Comparison of ENCODE assay signal across 21 mouse cellular contexts in genomic region chr14:79272188-79272694, GRCm38 (mm10). TPM values are rescaled to one million over a fixed set of nuclear protein-coding genes. Genes with fewer than 3 reads are reported as not detected.
"Had no signal": no experiment of that assay in that cellular context is flagged by ENCODE, and none has a peak within 500 bp of the region (broad histone marks: within the 10 kb centered on the region; RNA-seq: fewer than 3 reads in every experiment).

No protein-coding gene starts in this region.

- H3K9me3 ChIP-seq: limb, embryonic 15.5 days; liver, embryonic 12.5 days; midbrain, embryonic 12.5 days; stomach, embryonic 15.5 days had no signal

- H3K4me1 ChIP-seq: limb, embryonic 15.5 days; stomach, embryonic 15.5 days had no signal

- H3K36me3 ChIP-seq: limb, embryonic 15.5 days; liver, embryonic 12.5 days; midbrain, embryonic 12.5 days; neural tube, embryonic 13.5 days; stomach, embryonic 15.5 days had no signal

- DNase-seq: kidney, adult 9 months; layer of hippocampus, adult 9-11 months; layer of hippocampus, postnatal 36 days; lung, embryonic 14.5 days; lung, postnatal 14 days; right cerebral cortex, postnatal 14 days had no signal

- H3K4me3 ChIP-seq: limb, embryonic 15.5 days; liver, embryonic 12.5 days; midbrain, embryonic 12.5 days; neural tube, embryonic 13.5 days; stomach, embryonic 15.5 days had no signal

- H3K27me3 ChIP-seq: limb, embryonic 15.5 days; liver, embryonic 12.5 days; midbrain, embryonic 12.5 days; neural tube, embryonic 13.5 days; stomach, embryonic 15.5 days had no signal

- ATAC-seq: liver, embryonic 12.5 days had no signal

- H3K9ac ChIP-seq: limb, embryonic 15.5 days; liver, embryonic 12.5 days; lung, embryonic 14.5 days; midbrain, embryonic 12.5 days; neural tube, embryonic 13.5 days; stomach, embryonic 15.5 days had no signal

- H3K27ac ChIP-seq: limb, embryonic 15.5 days; liver, embryonic 12.5 days; macrophage; stomach, embryonic 15.5 days had no signal

- H3K4me2 ChIP-seq: limb, embryonic 15.5 days; liver, embryonic 12.5 days; lung, embryonic 14.5 days; midbrain, embryonic 12.5 days; neural tube, embryonic 13.5 days; stomach, embryonic 15.5 days had no signal

RNA-seq across cellular contexts. Expression of gene Zfp957, which starts 25.1 kb away (rescaled TPM):
- total RNA-seq: layer of hippocampus, adult 18-20 months; layer of hippocampus, postnatal 36 days; left cerebral cortex, adult 8-10 months; left cerebral cortex, postnatal 25 days; megakaryocyte-erythroid progenitor cell, adult 5-6 weeks had no signal
- polyA plus RNA-seq: kidney, postnatal 0 days; limb, embryonic 11.5 days; limb, embryonic 15.5 days; liver, embryonic 12.5 days; liver, embryonic 16.5 days; lung, embryonic 14.5 days; macrophage; midbrain, embryonic 12.5 days; midbrain, embryonic 16.5 days; neural tube, embryonic 13.5 days; spleen, adult 2 months; stomach, embryonic 15.5 days had no signal
